Mouse (Mus musculus) right cerebral cortex, postnatal 14 days (tissue): ENCODE data around the gene Mmp15.
A peak's percentile ranks its signal among the peaks of the same experiment; 100 is the strongest.

Experiments
- DNase-seq: peaks from one replicate; pipeline ENCODE4 v3.0.0; 2022

Mmp15 gene

GRCm38 (mm10) chr8:95352151-95352870 is at the start of gene Mmp15:
TSS of gene Mmp15 (plus strand) at chr8:95352268.
- DNase-seq: peak; percentile 65

DNA sequence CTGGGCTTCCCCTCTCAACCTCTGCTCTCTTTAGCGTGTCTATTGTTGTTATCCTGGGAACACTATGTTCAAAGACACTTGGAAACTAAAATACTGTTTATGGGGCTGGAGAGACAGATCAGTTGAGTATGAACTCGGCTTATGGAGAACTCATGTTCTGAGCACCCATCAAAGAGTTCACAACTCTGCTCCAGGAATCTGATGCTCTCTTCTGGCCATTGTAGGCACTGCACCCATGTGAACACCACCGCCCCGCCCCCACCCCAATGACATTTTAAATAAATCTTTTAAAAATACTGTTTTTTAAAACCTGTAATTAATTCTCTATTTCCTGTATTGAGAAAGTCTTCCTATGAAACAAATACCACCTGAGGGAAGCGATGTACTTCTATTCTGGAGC is 49.7 kb upstream of the Mmp15 start:
- no peak for DNase-seq

DNA sequence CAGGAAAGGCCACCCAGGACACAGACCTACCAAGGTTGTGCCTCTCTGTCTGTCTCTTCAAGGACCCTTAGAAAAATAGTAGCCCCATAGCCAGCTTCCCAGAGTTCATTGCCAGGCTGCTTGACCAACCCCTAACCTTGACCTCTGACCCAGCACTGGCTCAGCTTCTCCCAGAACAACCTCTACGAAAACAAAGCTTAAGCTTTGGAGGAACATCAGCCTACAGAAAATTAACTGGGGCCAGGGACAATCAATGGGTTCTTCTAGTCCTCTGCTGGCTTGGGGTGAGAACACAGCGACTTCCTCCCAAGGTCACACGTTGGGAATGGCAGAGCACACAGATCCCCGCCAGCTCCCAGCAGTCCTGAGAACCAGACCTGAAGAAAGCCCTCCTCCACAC is 46.5 kb upstream of the Mmp15 start:
- DNase-seq: no peak

- DNase-seq: no peak
Measured at GRCm38 (mm10) chr8:95306431-95306830, 45.6 kb upstream of the Mmp15 start, which contains the start of gene Cngb1. TSS of gene Cngb1 (minus strand) at chr8:95306585.

- DNase-seq: no peak
Measured at GRCm38 (mm10) chr8:95310342-95310970, 41.6 kb upstream of the Mmp15 start, which contains the start of gene Tepp. TSS of gene Tepp (plus strand) at chr8:95310566.

GRCm38 (mm10) chr8:95312836-95313235 is 39.2 kb upstream of the Mmp15 start:
- DNase-seq: no peak

DNA sequence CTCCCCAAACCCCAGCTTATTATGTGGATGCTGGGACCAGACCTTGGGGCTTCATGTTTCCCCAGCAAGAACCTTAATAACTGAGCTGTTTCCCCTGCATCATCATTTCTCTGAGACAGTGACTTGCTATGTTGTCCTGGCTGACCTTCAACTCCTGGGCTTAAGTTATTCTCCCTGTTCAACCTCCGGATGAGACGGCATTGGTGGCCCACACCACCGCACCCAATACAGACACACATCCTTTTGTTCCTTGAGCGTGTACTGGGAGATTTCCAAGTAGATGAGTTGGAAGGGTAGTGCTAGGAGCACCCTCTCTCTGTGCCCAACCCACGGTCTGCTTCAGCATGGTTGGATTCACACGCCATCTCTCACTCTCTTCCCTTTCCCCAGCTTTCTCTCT is 38.2 kb upstream of the Mmp15 start:
- no peak for DNase-seq

GRCm38 (mm10) chr8:95314707-95315106 is 37.4 kb upstream of the Mmp15 start:
- no peak for DNase-seq

GRCm38 (mm10) chr8:95315350-95315749 is 36.7 kb upstream of the Mmp15 start:
- DNase-seq: no peak

DNA sequence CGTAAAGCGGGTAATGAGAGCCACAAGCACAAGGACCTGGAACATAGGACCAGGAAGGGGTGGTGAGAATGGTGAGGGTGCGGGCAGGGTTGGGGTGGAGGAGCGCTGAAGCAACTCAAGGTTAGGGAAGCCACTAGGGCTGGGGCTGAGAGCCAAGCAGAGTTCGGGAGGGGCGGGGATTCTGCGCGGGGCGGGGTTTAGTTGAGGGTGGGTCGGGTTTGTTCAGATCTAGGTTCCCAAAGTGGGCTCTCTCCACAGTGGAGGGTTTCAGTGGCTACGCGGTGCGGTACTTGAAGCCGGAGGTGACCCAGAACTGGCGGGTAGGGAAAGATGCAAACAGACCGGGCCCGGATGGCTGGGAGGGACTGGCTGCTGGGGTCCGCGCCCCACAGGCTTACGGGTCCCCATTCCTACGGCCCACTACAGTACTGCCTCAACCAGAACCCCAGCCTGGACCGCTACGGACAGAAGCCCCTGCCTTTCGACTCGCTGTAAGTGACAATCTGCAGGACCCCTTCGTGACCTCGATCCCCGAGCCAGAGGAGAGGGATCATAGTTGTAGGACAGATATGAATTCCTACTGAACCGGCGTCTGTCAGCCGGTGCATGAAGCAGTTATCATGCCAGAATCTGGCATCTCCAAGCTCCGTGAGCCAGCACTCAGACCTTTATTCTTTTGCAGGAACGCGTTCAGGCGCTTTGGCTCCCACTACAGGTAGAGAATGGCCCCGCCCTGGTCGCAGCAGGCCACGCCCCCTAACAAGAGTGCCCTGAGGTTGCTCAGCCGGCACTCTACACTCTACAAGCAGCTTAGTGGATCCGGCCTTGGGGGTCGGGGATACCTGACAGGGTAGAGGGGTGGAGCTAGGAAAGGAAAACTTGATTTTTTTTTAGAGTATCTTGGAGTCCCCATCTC is 31.6 kb upstream of the Mmp15 start:
- peak; percentile 31 for DNase-seq

- DNase-seq: no peak
Measured at GRCm38 (mm10) chr8:95323201-95323600, 28.9 kb upstream of the Mmp15 start.

- no peak for DNase-seq
Measured at GRCm38 (mm10) chr8:95324646-95325045, 27.4 kb upstream of the Mmp15 start.

GRCm38 (mm10) chr8:95326822-95327221 is 25.2 kb upstream of the Mmp15 start:
- DNase-seq: no peak

- DNase-seq: no peak
Measured at GRCm38 (mm10) chr8:95327866-95328465, 24.1 kb upstream of the Mmp15 start.

- no peak for DNase-seq
Measured at GRCm38 (mm10) chr8:95330367-95330766, 21.7 kb upstream of the Mmp15 start.

GRCm38 (mm10) chr8:95331156-95331719 is 20.8 kb upstream of the Mmp15 start:
- DNase-seq: no peak

GRCm38 (mm10) chr8:95331720-95332436 is 20.2 kb upstream of the Mmp15 start, which contains the start of the genes Zfp319 and Usb1:
TSS of gene Zfp319 (minus strand) at chr8:95331950.
TSS of gene Usb1 (plus strand) at chr8:95332284.
- DNase-seq: peak; percentile 94

GRCm38 (mm10) chr8:95332437-95333199 is 19.4 kb upstream of the Mmp15 start:
- no peak for DNase-seq

- no peak for DNase-seq
Measured at GRCm38 (mm10) chr8:95335706-95336105, 16.4 kb upstream of the Mmp15 start.

DNA sequence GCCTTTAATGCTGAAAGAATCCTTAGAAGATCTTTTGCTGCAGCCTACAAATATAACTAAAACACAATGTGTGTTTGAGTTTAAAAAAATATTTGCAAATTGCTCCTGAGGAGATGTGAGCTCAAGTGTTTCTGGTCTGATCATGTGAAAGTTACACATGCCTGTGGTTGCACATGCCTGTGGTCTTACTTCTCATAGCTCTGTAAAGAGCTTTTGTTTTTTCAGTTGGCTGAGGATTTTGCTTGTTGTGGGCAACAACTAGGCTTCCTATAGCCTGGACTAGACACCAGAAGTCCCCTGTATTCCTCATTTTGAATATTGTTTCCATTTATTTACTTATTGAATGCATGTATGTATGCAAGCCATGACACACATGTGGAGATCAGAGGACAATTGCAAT is 15.7 kb upstream of the Mmp15 start:
- DNase-seq: no peak

- DNase-seq: no peak
Measured at GRCm38 (mm10) chr8:95341721-95342120, 10.3 kb upstream of the Mmp15 start.
